Mouse (Mus musculus) right cerebral cortex, adult 18-20 months (tissue): ENCODE data around the gene Sypl.

Experiments used
- DNase-seq: peaks from one replicate; pipeline ENCODE4 v3.0.0; 2022; ENCODE audit warnings: mixed read lengths

Sypl gene

GRCm38 (mm10) chr12:33007176-33007575, 53.5 kb downstream of the Sypl start:
- no peak for DNase-seq

GRCm38 (mm10) chr12:33008305-33009110, 54.8 kb downstream of the Sypl start:
- DNase-seq, result peak; percentile 18

DNA sequence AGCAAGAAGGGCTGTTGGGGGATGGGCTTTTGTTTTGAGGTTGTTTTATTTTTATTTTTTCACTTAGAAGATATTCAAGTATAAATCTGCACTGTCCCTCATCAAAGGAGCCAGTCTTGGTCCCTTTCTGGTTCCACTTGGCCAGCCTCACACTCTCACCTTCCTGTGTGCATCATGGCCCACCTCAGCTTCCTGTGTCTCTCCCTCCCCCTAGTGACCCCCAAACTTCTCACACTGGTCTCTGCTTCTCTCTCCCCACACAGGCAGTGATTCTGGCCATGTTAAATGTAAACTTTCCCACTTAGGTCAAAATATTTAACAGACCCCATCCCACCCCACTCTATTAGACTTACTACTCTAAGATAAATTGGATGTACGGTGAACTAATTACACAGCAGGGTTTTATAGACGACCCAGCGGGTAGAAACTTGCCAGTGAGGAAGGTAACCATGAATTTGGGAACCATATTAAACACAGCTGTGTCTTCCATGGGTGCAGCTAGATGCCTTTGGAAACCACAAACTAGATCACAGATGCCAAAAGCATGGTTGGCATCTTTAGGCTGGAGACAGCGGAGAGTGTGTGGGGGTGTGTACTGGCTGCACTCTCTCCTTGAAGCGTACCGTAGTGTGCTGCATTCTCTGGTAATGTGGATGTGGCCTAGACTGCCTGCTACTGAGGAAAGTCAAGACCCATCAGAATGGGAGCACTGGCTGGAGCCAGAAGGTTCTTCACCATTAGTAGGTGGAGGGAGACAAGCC, 55.7 kb downstream of the Sypl start:
- DNase-seq, result no peak

GRCm38 (mm10) chr12:33010026-33010425, 56.3 kb downstream of the Sypl start:
- DNase-seq, result peak; percentile 30

GRCm38 (mm10) chr12:33014050-33014796, 60.5 kb downstream of the Sypl start:
- DNase-seq, result no peak

GRCm38 (mm10) chr12:33015103-33015502, 61.4 kb downstream of the Sypl start:
- DNase-seq, result no peak

GRCm38 (mm10) chr12:33016824-33017705, 63.4 kb downstream of the Sypl start:
- DNase-seq, result no peak

DNA sequence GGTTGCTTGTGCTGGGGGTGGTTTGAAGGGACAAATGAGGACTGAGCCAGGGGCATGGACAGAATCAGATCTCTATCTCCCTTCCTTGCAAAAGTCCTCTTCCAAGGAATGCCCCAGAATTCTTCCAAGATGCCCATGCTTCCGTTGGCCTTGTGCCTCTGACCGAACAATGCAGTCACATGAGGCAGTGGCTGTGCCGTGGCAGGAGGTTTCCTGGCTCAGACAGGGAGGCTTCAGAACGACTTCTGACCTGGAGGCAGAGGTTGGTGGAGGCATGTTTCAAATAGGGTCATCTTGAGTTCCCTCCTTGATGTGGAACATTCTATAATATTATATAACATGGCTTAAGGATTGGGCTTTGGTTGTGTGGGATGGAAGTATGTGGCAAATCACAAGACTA, 64.9 kb downstream of the Sypl start:
- no peak for DNase-seq

- no peak for DNase-seq
These were observed 66.3 kb downstream of the Sypl start for GRCm38 (mm10) chr12:33020011-33020410.

DNA sequence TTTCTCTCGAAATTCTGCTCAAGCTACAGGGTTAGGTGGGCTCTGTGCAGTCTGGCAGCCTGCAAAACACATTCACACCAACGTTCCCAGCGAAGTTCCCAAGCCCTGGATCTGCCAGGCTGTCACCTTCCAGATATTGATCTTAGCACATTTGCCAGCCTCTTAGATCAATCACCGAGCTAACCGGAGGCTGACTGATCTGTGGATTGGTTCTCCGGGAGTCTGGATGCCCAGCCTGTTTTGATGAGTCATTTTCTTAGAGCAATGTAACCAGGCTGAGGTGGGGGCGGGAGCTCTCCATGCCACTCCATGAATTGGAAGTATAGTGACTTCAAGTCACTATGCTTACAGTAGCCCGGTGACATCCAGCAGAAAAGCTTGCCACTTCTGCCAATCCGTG, 67.4 kb downstream of the Sypl start:
- peak; percentile 48 for DNase-seq

DNA sequence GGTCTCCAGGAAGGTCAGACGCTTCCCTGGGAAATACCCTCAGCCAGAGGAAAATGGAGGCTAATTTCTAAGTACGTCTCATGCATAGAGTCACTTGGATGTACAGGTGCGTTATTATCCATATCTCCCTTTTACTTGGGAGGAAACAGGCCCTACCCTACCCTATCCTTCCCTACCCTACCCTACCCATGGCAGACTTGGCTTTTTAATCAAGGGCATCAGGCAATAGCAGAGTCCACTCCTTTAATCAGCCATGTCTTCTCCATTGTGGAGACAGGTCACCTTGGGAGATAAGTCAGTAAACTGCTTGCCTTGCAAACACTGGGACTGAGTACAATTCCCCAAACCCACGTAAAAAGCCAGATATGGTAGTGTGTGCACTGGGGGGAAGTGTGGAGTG, 68.1 kb downstream of the Sypl start:
- no peak for DNase-seq

DNA sequence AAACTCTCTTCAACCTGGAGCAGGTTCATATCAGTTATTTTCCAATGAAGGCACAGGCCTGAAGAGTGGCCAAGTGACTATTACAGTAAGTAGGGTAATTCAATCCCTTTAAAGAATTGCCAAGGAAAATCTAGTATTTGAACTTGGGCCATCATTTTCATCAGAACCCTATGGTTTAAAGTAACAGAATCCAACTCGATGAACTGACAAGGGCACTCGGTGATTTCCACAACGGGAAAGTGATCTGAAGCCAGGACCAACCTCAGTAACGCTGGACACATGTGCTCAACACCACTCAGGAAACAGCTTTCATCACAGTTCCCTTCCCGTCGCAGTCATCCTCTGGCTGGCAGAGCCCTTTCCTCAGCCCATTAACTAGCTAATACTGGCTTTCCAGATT, 70.8 kb downstream of the Sypl start:
- DNase-seq, result no peak

GRCm38 (mm10) chr12:33027093-33027492, 73.4 kb downstream of the Sypl start:
- peak; percentile 82 for DNase-seq

DNA sequence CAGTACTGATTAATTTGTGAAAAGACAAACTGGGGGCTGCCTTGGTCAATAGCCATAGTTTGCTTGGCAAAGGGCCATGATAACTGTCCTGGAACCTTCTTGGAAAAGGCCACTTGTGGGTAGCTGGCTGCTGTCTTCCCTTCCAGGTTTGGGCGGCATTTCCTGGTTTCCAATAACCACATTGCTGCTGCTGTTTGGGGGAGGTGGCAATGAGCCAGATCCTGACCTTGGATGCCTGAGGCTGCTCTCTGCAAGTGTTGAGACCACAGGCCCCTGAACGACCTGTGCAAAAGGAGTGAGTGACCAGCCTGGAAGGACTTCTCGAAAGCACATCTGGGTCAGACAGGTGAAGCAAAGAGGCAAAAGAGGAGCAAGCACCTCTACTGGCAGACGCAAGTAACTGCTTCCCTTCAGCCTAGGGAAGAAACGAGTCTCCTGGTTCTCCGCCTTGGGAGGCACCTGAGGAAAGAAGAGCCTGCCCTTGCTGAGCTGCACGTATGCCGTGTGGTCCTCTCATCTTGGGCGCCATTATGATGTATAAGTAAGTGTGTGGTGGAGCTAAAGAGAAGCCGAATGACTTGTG, 74.5 kb downstream of the Sypl start:
- DNase-seq, result no peak

DNA sequence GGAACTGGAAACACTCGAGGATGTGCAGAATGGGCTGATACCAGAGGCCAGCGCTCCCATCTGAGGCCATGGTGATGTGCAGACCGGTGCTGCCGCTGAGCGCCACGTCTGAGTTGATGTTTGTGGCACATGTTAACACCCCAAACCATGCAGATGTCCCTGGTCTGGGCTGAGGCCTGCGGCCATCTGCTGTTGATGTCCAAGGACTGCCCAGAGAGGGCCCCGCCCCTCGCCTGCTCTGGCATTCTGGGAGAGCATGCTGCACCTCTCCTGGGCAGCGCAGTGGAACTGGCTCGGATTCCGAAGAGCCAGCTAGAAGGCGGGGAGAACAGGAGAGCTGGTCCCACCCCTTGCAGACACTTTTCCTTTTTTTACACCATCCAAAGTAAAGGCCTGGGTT, 75.0 kb downstream of the Sypl start:
- no peak for DNase-seq
